Mouse (Mus musculus): ENCODE measurements around the gene Trcg1.

Trcg1 gene

GRCm38 (mm10) chr9:57295666-57296065 lies 59.3 kb downstream of the Trcg1 start:
- DNase-seq (ENCODE audit: low read depth, low spot score), result no peak

GRCm38 (mm10) chr9:57296277-57296676 lies 59.9 kb downstream of the Trcg1 start:
- DNase-seq (ENCODE audit: low read depth, low spot score), result no peak

GRCm38 (mm10) chr9:57297938-57298337 lies 61.6 kb downstream of the Trcg1 start:
- no peak for DNase-seq (ENCODE audit: low read depth, low spot score)
